Comparison of ENCODE assay signal across 17 mouse cellular contexts in genomic region chr3:100610916-100611315, GRCm38 (mm10).
"Had no signal": no experiment of that assay in that cellular context is flagged by ENCODE, and none has a peak within 500 bp of the region (broad histone marks: within the 10 kb centered on the region; RNA-seq: fewer than 3 reads in every experiment).

No protein-coding gene starts in this region.

- H3K4me2 ChIP-seq: lung, embryonic 15.5 days; midbrain, embryonic 11.5 days; midbrain, embryonic 13.5 days; midbrain, embryonic 15.5 days; neural tube, embryonic 12.5 days; stomach, embryonic 15.5 days had no signal

- H3K9ac ChIP-seq: lung, embryonic 15.5 days; midbrain, embryonic 13.5 days; midbrain, embryonic 15.5 days; neural tube, embryonic 12.5 days; stomach, embryonic 15.5 days had no signal

- H3K36me3 ChIP-seq: lung, embryonic 15.5 days; midbrain, embryonic 13.5 days; midbrain, embryonic 15.5 days; neural tube, embryonic 12.5 days; stomach, embryonic 15.5 days had no signal

- H3K9me3 ChIP-seq: lung, embryonic 15.5 days; megakaryocyte, embryonic 14.5 days; midbrain, embryonic 13.5 days; midbrain, embryonic 15.5 days; neural tube, embryonic 12.5 days; stomach, embryonic 15.5 days had no signal

- H3K27me3 ChIP-seq: lung, embryonic 15.5 days; megakaryocyte, embryonic 14.5 days; midbrain, embryonic 13.5 days; midbrain, embryonic 15.5 days; neural tube, embryonic 12.5 days; stomach, embryonic 15.5 days had no signal

- DNase-seq: lung, adult 2 months; lung, postnatal 14 days; lung, postnatal 36 days; right cerebral cortex, postnatal 14 days; thymus, adult 2 months; thymus, postnatal 25 days; thymus, postnatal 4 days had no signal

- H3K4me1 ChIP-seq: lung, embryonic 15.5 days; midbrain, embryonic 13.5 days; midbrain, embryonic 15.5 days; neural tube, embryonic 12.5 days; stomach, embryonic 15.5 days had no signal

- H3K4me3 ChIP-seq: lung, embryonic 15.5 days; megakaryocyte, embryonic 14.5 days; midbrain, embryonic 13.5 days; midbrain, embryonic 15.5 days; neural tube, embryonic 12.5 days; stomach, embryonic 15.5 days had no signal

- ATAC-seq: lung, postnatal 0 days; midbrain, embryonic 13.5 days; midbrain, embryonic 15.5 days had no signal

- H3K27ac ChIP-seq: lung, embryonic 15.5 days; macrophage; midbrain, embryonic 13.5 days; midbrain, embryonic 15.5 days; neural tube, embryonic 12.5 days; stomach, embryonic 15.5 days; stomach, postnatal 0 days had no signal
